Mouse (Mus musculus) kidney, postnatal 4 days (tissue): ENCODE data around the gene Tlx2.

ENCODE experiments used
- DNase-seq, 2 experiments: peaks; one replicate each; pipeline ENCODE4 v3.0.0; 2021; ENCODE audit warnings: mixed read lengths in 2 of 2

The Tlx2 gene

GRCm38 (mm10) chr6:83020836-83021593 is 49.1 kb downstream of the Tlx2 start:
- no peak for DNase-seq

GRCm38 (mm10) chr6:83020121-83020520 is 50.0 kb downstream of the Tlx2 start:
- DNase-seq, result no peak

DNA sequence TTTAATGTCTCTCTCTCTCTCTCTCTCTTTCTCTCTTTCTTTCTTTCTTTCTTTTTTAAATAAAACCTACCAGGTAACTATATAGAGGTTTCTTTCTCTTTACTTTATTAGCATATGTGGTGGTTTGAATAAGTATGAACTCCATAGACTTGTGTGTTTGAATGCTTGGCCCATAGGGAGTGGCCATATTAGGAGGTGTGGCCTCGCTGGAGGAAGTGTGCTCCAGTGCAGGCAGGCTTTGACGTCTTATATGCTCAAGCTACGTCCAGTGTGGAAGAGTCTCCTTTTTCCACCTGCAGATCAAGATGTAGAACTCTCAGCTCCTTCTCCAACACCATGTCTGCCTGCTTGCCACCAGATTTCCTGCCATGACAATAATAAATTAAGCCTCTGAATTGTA is 51.0 kb downstream of the Tlx2 start:
- no peak for DNase-seq
